Mouse (Mus musculus): Measurements from ENCODE around the gene Pcdh20. TPM values are rescaled to one million over a fixed set of nuclear protein-coding genes. Genes with fewer than 3 reads are reported as not detected.

The Pcdh20 gene
- polyA plus RNA-seq, 1 experiment, result 6.1 TPM

DNA sequence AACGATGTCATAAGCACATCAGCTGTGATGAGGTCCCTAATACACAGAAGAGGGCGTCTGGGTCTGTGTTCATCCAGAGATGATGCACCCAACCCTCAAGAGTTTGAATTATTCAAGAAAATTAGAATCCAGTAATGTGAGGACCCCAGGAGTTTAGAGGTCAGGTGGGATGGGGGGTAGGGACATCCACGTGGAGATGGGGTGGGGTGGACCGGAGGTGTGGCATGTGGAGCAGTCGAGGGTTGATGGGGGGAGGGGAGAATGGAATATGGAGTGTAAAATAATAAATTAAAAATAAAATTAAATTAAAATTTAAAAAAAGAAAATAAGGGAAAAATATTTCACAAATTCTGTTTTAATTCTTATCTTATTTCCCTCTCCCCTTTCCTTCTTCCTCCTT, 27.9 kb downstream of the Pcdh20 start:
- H3K4me3 ChIP-seq (ENCODE audit: insufficient read depth, low read length), result no peak overlapping the region
- TF ChIP-seq CTCF (IDR thresholded peaks at IDR 0.05; ENCODE audit: extremely low read depth, insufficient read depth, low read length) (no peak), POLR2A (IDR thresholded peaks at IDR 0.05; ENCODE audit: extremely low read depth, insufficient read depth, low read length) (no peak)
- H3K27ac ChIP-seq (ENCODE audit: insufficient read depth, low read length), result no peak overlapping the region
- H3K4me1 ChIP-seq (ENCODE audit: control insufficient read depth, insufficient read depth, low read length), result no peaks in the 10 kb centered on the region

DNA sequence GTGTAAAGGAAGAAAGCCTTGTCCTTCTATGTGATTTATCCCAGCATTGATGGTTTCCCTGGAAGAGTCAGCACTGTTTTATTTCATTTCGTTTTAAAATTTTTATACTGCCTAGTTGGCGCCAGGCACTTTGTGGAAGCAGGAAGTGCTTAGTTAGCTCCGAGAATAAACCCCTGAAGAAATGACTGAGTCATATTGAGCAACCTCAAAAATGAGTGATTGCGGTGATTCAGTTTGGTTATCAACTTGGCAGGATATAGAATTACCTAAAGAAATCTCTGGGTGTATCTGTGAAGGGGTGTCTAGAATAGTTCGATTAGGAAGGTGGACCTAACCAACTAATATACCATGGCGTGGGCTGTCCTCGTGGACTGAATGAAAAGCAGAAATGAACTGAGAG, 41.8 kb downstream of the Pcdh20 start:
- H3K4me3 ChIP-seq (ENCODE audit: insufficient read depth, low read length), result no peak overlapping the region
- no peaks in the 10 kb centered on the region for H3K4me1 ChIP-seq (ENCODE audit: control insufficient read depth, insufficient read depth, low read length)
- no peak overlapping the region for H3K27ac ChIP-seq (ENCODE audit: insufficient read depth, low read length)
- TF ChIP-seq CTCF (IDR thresholded peaks at IDR 0.05; ENCODE audit: extremely low read depth, insufficient read depth, low read length), result no peak
- no peak for TF ChIP-seq POLR2A (IDR thresholded peaks at IDR 0.05; ENCODE audit: extremely low read depth, insufficient read depth, low read length)

DNA sequence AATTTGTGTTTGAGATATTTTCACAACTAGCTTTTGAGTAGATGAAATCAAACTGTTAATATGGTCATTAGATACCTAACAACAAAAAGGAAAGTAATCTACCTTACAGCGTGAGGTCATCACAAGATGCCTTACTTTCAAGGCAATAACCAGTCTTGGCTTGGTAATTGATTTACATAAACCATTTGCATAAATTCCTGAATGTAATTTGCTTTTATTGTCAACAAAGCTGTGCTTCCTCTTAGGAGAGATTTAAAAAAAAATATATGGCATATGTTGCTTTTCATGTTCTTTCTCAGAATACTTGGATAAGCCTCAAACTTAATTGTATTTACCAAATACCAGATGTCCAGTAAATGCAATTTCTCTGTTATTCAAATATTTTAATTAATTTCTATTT, 43.8 kb downstream of the Pcdh20 start:
- Histone ChIP-seq H3K4me3 (ENCODE audit: insufficient read depth, low read length) (no peak overlapping the region), H3K27ac (ENCODE audit: insufficient read depth, low read length) (no peak overlapping the region), H3K4me1 (ENCODE audit: control insufficient read depth, insufficient read depth, low read length) (no peaks in the 10 kb centered on the region)
- no peak for TF ChIP-seq POLR2A (IDR thresholded peaks at IDR 0.05; ENCODE audit: extremely low read depth, insufficient read depth, low read length)
- TF ChIP-seq CTCF (IDR thresholded peaks at IDR 0.05; ENCODE audit: extremely low read depth, insufficient read depth, low read length), result no peak
